Mouse (Mus musculus) lung, adult 2 months (tissue): Measurements from ENCODE around the gene Tab1.

ENCODE experiments used
- CTCF ChIP-seq: fragments of 200-500 bp; IDR thresholded peaks from 2 replicates; pipeline ENCODE4 v1.5.1; 2011; ENCODE audit warnings: mild to moderate bottlenecking, low read length, control low read depth; ENCODE audit not compliant: insufficient read depth
- POLR2A ChIP-seq: fragments of 200-500 bp; IDR thresholded peaks from 2 replicates; pipeline ENCODE4 v1.6.1; 2011; ENCODE audit warnings: low read depth, mild to moderate bottlenecking, control low read depth, low read length, borderline replicate concordance; ENCODE audit errors: extremely low read depth

- no peak for TF ChIP-seq POLR2A
- no peak for TF ChIP-seq CTCF
Measured at GRCm38 (mm10) chr15:80158707-80159090, 25.8 kb downstream of the Tab1 start.
